Mouse (Mus musculus): ENCODE results near the gene Tbx5. TPM values are rescaled to one million over a fixed set of nuclear protein-coding genes. Genes with fewer than 3 reads are reported as not detected.
"Not testable (repeated sequence)": the region's sequence is repeated elsewhere in the genome, so short reads cannot be mapped to it uniquely, and the experiment has no call there.

Tbx5 gene
- polyA plus RNA-seq, 1 experiment from 2014 or later: 0.05 TPM

DNA sequence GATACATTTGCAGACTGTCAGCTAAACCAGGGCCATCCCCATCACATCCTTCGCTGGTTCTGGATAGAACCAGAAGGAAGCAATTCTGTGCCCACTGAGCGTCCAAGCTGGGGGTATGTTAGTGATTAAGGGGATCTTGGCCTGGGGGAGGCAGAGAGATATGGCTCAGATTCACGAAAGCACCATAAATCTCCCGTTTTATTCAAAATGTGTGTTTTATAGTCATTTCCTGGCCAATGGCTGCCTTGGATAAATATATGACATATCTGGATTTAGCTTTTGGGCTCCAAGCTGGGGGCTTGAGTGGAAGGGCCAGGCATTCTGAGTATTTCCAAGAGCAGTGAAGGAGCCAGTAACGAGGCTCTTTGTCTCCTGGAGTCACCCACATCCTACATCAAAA lies 59.5 kb downstream of the Tbx5 start:
- no peak overlapping the region for H3K27ac ChIP-seq (ENCODE audit: low read depth, low read length)

DNA sequence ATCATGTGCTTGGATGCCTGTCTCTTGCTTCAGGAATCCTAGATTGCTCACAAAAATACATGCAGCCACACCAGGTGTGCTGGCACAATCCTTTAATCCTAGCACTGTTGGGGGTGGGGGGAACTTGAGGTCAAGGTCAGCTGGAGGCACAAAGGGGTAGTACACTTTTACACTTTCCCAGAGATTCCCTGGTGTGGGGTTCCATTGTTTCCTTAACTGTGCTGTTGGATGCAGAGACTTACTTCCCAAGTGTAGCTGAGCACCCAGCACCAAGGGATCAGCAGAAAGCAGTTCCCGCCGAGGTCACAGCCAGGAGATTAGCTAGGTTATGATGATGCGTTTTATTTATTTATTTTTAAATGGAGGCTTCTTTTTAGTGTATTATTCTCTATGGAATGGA lies 60.6 kb downstream of the Tbx5 start:
- Histone ChIP-seq H3K4me2 (ENCODE audit: low read length) (no peak overlapping the region), H3K9me3 (ENCODE audit: control insufficient read depth, low read length) (no peaks in the 10 kb centered on the region), H3K4me1 (ENCODE audit: control insufficient read depth, insufficient read depth, low read depth, low read length) (no peaks in the 10 kb centered on the region), H3K27ac (ENCODE audit: low read depth, low read length) (no peak overlapping the region), H3K36me3 (ENCODE audit: control insufficient read depth, insufficient read depth, low read length) (no peaks in the 10 kb centered on the region), H3K27me3 (replicated peaks; ENCODE audit: control insufficient read depth, insufficient read depth, low read length) (no peaks in the 10 kb centered on the region; the same call in 1 of the 2 replicates), H3K9ac (ENCODE audit: low read depth, low read length) (no peak overlapping the region), H3K4me3 (ENCODE audit: low read length) (no peak overlapping the region)
- 77% methylated on average over 3 of the region's 3 CpGs for WGBS
- ATAC-seq: no peak

More for the DNA sequence above, 59.5 kb downstream of the Tbx5 start:
- WGBS: 56% methylated on average over 5 of the region's 5 CpGs
- Histone ChIP-seq H3K9ac (ENCODE audit: low read depth, low read length) (no peak overlapping the region), H3K27me3 (replicated peaks; ENCODE audit: control insufficient read depth, insufficient read depth, low read length) (no peaks in the 10 kb centered on the region; the same call in 1 of the 2 replicates), H3K4me1 (ENCODE audit: control insufficient read depth, insufficient read depth, low read depth, low read length) (no peaks in the 10 kb centered on the region), H3K4me3 (ENCODE audit: low read length) (no peak overlapping the region), H3K36me3 (ENCODE audit: control insufficient read depth, insufficient read depth, low read length) (no peaks in the 10 kb centered on the region), H3K4me2 (ENCODE audit: low read length) (no peak overlapping the region), H3K9me3 (ENCODE audit: control insufficient read depth, low read length) (no peaks in the 10 kb centered on the region)
- no peak for ATAC-seq

DNA sequence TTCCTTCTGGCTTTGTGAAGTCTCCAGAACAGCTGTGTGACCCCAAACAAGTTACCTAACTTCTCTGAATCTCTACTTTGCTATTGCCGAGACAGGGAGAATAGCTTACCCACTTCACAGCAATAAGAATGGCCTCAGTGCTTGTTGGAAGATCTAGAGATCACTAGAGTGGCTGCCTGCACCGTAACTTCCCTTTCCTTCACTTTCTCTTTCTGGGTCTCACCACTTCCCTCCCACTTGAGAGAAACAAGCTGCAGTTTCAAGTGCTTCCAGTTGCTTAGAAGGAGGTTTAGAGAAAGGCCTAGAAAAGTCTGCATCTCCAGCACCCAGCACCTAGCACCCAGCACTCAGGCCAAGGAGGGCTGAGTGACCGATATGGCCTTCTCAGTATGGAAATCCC lies 64.1 kb downstream of the Tbx5 start:
- Histone ChIP-seq H3K36me3 (ENCODE audit: control insufficient read depth, insufficient read depth, low read length) (no peaks in the 10 kb centered on the region), H3K9ac (ENCODE audit: low read depth, low read length) (no peak overlapping the region), H3K4me1 (ENCODE audit: control insufficient read depth, insufficient read depth, low read depth, low read length) (no peaks in the 10 kb centered on the region), H3K9me3 (ENCODE audit: control insufficient read depth, low read length) (no peaks in the 10 kb centered on the region), H3K27ac (ENCODE audit: low read depth, low read length) (no peak overlapping the region), H3K4me3 (ENCODE audit: low read length) (no peak overlapping the region), H3K27me3 (replicated peaks; ENCODE audit: control insufficient read depth, insufficient read depth, low read length) (no peaks in the 10 kb centered on the region; the same call in 1 of the 2 replicates), H3K4me2 (ENCODE audit: low read length) (no peak overlapping the region)
- WGBS: 85% methylated on average over 3 of the region's 3 CpGs
- no peak for ATAC-seq

DNA sequence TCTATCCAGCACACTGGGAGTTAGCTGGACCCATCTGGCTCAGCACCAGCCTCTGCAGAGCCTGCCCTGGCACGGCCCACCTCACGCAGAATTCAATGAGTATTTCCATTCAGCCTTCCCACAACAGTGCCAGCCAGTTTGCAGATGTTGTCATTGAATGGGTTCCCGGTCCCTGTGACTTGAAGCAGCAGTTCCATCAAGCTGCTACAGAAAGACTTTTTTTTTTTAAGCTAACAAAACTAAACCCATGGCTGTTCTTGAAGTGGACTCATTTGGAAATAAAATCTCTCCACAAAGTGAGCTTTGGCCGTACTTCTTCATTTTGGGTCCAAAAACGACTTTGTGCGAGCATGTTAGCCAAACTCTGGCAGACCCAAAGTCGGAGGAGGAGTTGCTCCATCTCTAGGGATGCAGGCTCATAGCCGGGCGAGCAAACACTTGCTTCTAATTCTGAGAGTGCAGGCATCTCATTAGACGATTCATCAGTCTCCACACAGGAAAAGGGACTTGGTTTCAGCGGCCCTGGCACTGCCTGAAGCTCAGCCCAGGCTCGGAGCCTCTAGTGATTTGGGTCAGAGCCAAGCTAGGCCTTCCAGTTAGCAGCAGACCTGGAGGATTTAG lies 84.2 kb downstream of the Tbx5 start:
- WGBS: 52% methylated on average over 12 of the region's 12 CpGs
- Histone ChIP-seq H3K4me1 (ENCODE audit: control insufficient read depth, insufficient read depth, low read depth, low read length) (no peaks in the 10 kb centered on the region), H3K9ac (ENCODE audit: low read depth, low read length) (no peak overlapping the region), H3K27ac (ENCODE audit: low read depth, low read length) (0 out of 2 replicates have a peak overlapping the region, but pooled peaks have one; percentile 29), H3K4me3 (ENCODE audit: low read length) (no peak overlapping the region), H3K27me3 (replicated peaks; ENCODE audit: control insufficient read depth, insufficient read depth, low read length) (no peaks in the 10 kb centered on the region), H3K9me3 (ENCODE audit: control insufficient read depth, low read length) (no peaks in the 10 kb centered on the region), H3K4me2 (ENCODE audit: low read length) (no peak overlapping the region), H3K36me3 (ENCODE audit: control insufficient read depth, insufficient read depth, low read length) (no peaks in the 10 kb centered on the region)
- ATAC-seq: peak; percentile 92

DNA sequence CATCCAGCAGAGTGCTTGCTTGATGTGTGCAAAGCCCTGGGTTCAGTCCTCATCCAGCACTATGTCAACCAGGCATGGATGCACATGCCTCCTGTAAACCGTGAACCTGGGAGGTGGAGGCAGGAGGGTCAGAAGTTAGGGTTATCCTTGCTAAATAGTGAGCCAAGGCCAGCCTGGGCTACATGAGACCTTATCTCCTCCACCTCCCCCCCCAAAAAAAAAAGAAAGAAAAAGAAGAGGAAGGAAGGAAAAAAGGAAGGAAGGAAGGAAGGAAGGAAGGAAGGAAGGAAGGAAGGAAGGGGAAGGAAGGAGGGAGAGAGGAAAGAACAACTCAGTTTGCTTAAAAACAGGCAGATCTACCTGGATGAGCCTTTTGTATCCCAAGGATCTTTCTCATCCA lies 85.9 kb downstream of the Tbx5 start:
- H3K9me3 ChIP-seq (ENCODE audit: control insufficient read depth, low read length); H3K9ac ChIP-seq (ENCODE audit: low read depth, low read length); H3K4me1 ChIP-seq (ENCODE audit: control insufficient read depth, insufficient read depth, low read depth, low read length); H3K27ac ChIP-seq (ENCODE audit: low read depth, low read length); H3K4me3 ChIP-seq (ENCODE audit: low read length); ATAC-seq; H3K4me2 ChIP-seq (ENCODE audit: low read length); H3K27me3 ChIP-seq (replicated peaks; ENCODE audit: control insufficient read depth, insufficient read depth, low read length); H3K36me3 ChIP-seq (ENCODE audit: control insufficient read depth, insufficient read depth, low read length): not testable (repeated sequence)
- WGBS: 88% methylated on average over 1 of the region's 1 CpGs

DNA sequence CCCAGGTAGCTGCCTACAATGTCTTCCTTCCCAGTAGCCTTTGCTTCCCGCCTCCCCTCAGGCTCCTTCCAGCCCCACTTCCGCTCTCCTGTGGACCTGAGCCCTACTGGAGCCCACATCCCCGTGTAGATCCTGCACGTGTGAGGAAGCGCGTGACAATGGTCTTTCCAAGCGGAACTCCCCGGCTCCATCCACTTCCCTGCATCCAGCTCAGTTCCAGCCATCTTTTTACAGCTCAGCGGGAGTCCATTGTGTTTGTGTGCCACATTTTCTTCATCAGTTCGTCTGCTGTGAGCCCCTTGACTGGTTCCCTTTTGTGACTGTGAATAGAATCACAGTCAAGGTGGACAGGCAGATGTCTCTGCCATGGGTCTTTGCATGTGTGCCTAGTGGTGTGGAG lies 88.5 kb downstream of the Tbx5 start:
- Histone ChIP-seq H3K4me1 (ENCODE audit: control insufficient read depth, insufficient read depth, low read depth, low read length) (no peaks in the 10 kb centered on the region), H3K9me3 (ENCODE audit: control insufficient read depth, low read length) (no peaks in the 10 kb centered on the region), H3K27ac (ENCODE audit: low read depth, low read length) (no peak overlapping the region), H3K9ac (ENCODE audit: low read depth, low read length) (no peak overlapping the region), H3K36me3 (ENCODE audit: control insufficient read depth, insufficient read depth, low read length) (no peaks in the 10 kb centered on the region), H3K4me2 (ENCODE audit: low read length) (no peak overlapping the region), H3K4me3 (ENCODE audit: low read length) (no peak overlapping the region), H3K27me3 (replicated peaks; ENCODE audit: control insufficient read depth, insufficient read depth, low read length) (no peaks in the 10 kb centered on the region)
- no peak for ATAC-seq
- WGBS: 59% methylated on average over 10 of the region's 10 CpGs

DNA sequence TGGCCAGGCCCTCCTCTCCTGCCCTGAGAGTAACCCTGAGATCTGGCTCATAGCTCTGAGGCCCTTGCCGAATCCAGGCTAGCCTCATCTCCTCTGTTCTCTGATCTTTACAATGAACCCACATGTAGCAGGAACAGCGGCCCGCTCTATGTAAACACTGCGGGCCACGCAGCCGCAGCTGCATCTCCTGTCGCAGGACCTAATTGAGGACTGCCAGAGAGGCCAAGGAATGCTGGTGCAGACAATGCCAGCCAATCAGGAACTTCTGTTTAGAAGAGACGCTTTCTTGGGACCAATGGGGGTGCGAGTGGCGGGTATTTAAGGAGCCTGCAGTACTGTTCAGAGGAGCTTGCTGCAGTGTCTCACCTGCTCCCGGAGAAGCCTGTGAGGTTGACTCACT lies 89.8 kb downstream of the Tbx5 start:
- no peak overlapping the region for H3K4me3 ChIP-seq (ENCODE audit: low read length)
- no peaks in the 10 kb centered on the region for H3K4me1 ChIP-seq (ENCODE audit: control insufficient read depth, insufficient read depth, low read depth, low read length)
- no peaks in the 10 kb centered on the region for H3K27me3 ChIP-seq (replicated peaks; ENCODE audit: control insufficient read depth, insufficient read depth, low read length)
- no peaks in the 10 kb centered on the region for H3K9me3 ChIP-seq (ENCODE audit: control insufficient read depth, low read length)
- WGBS: 46% methylated on average over 11 of the region's 11 CpGs
- H3K9ac ChIP-seq (ENCODE audit: low read depth, low read length): no peak overlapping the region
- no peak for ATAC-seq
- no peaks in the 10 kb centered on the region for H3K36me3 ChIP-seq (ENCODE audit: control insufficient read depth, insufficient read depth, low read length)
- H3K4me2 ChIP-seq (ENCODE audit: low read length): no peak overlapping the region
- H3K27ac ChIP-seq (ENCODE audit: low read depth, low read length): no peak overlapping the region

Other genes starting within 250 kb of the Tbx5 start
- gene Tbx3, start 162.0 kb upstream of the Tbx5 start, polyA plus RNA-seq (2015; fragmentation: Nextera tagmentation; extraction: Ambion mirVana): 2.9 and 5.0 TPM in 2 replicates

Data from hindbrain, embryonic 16.5 days (tissue).